Mouse (Mus musculus) layer of hippocampus, adult 9-11 months (tissue): ENCODE data around the gene Igsf11.
"Not testable (repeated sequence)": the region's sequence is repeated elsewhere in the genome, so short reads cannot be mapped to it uniquely, and the experiment has no call there.

Source experiments
- DNase-seq: peaks from one replicate; pipeline ENCODE4 v3.0.0; 2022

Gene Igsf11

DNA sequence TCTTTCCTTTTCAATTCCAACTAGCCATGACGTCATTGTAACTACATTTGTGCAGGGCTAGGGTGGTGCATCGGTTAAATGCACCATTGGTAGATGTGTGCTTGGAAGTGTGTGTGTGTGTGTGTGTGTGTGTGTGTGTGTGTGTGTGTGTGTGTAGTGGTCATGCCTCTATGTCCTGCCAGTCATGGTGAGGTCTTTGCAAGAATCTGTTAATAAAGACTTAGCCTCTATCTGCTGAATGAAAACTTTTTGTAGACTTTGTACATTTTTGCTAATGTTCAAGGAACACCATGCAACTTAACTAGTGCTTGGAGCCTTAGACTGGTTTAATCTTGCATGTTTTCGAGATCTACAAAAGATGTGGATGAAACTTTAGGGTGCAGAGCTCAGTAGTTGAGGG, 48.3 kb downstream of the Igsf11 start:
- no peak for DNase-seq

DNA sequence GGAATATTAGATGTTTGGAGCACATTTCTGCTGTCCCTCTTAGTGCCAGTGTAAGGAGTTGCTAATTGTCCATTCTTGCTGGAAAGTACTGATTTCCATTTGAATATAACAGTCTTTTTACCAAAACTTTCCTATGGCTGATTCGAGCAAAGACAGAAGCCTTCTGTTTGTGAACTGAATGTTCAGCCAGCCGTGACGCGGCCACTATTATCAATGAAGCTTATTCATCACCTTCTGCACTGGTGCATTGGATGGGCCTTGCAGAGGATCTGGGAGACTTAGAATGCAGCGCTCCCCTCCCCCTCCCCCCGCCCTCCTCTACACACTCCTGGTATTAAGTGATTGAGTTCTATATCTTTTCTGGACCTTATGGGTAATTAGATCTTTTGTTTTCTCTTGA, 48.8 kb downstream of the Igsf11 start:
- DNase-seq, result peak; percentile 89

DNA sequence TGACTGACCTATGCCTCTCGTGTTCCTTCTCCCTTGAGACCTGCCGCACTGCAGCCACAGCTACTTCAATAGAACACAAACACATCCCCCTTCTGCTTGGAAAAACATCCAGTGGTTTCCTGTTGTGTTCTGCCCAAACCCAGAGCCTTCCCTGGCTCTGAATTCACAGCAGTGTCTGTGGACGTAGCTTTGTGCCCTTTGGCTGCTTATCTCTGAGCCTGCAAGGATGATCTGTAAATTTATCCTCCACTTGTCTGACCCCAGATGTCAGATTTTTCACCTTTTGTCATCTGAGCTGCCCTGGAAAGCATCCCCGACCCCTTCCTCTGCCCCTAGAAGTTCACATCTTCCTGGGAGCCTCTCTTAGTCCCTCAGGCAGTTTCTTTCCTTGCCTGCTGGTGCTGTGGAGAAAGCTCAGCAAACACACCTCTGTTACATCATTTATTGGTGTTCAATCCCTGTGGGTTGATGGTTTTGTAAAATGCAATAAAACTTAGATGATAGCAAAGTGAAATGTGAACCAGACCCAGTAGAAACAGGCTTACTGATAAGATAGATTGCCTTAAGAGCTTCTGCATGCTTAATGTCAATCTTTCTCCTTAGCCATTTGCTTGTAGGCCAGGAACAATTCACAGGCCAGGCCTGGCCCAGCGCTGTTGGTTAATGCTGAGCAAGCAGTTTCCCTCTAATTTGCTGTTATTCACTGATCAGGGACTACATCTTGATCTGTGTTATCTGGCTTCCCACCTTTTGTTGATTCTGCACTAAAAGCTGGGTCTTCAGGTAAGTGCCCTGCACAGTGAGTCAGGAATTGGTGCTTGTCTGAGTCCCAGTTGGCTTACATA, 51.5 kb downstream of the Igsf11 start:
- DNase-seq, result no peak

DNA sequence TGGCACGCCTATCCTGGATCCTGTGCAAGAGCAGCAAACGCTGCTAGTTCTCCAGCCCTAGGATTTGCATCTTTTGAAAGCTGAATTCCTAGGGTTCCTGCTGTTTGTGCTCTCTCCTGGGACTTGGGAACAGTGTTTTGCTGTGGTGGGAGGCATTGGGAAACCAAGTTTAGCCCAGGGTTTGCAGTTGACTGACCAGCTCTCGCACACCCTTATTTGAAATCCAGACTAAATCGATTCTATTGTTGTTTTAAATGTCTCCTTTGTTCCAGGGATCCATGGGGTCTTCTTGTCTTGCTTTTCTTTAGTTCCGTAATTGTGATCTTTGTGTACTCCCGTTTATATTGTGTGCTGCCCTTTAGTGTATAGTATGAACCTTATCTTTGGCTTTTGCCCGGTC, 52.6 kb downstream of the Igsf11 start:
- DNase-seq, result no peak

DNA sequence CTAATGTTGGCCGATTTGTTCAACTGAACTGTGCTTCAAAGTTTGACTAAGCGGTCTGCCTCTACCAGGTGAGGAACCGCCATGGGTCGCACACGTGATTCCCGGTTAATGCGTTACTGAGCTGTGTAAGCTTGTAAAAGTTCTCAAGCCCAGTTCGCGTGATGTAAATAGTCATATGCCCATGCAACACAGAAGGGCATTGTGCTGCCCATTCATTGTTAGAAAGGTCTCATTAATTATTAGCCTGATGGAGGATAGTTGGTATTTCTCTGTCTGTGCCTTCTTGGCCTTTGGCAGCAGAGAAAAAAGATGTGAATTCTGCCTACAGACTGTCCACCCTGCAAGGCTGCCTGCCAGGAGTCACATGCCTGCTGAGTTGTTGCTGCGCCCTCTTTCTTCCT, 53.1 kb downstream of the Igsf11 start:
- no peak for DNase-seq

DNA sequence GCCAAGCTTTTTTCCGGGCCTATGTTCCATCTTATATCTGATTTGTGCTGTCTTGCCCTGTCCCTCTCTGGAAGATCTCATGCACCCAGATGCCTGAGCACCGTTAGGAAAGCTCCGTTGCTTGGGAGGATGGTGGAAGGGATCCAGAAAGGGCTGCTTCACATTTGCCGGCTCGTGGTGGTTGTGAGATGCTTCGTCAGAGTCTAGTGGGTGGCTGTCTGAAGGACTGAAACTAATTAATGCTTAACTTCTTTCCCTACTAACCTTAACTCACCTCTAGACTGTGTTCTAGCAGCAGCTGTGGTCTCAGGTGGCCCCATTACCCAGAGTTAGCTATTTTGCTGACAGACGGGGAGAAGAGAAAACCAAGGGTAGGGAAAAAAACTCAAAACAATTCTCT, 54.0 kb downstream of the Igsf11 start:
- peak; percentile 50 for DNase-seq

DNA sequence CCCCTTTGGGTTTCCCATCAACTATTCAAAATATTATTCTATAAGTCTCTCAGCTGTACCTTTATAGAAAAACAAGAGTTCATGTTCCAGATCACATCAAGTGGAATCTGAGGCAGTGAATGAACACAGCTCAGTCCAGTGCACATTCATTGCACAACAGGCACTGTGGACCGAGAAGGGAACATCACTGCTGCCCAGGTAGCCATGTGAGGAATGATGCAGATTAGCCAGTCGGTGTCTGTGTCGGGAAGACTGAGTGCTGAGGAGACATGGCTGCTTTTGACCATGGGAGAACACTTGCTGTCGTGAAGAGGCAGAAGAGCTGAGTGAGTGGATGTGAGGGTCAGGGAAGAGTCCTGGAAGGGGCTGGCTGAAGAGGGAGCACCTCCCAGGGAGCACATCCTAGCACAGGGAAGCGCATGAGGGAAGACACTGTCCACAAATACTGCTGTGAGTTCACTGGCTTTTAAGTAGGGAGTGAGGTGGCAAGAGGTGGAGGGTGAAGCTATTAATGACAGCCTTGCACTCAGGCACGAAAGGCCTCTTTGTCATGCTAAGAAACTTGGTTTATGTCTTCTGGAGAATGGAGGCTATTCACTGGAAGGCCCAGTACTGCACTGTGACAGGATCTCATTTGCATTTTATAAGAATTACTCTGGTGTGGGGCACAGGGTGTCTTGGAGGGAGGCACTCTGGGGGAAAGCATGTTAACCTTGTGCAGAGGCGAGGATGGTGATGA, 54.8 kb downstream of the Igsf11 start:
- DNase-seq, result no peak

DNA sequence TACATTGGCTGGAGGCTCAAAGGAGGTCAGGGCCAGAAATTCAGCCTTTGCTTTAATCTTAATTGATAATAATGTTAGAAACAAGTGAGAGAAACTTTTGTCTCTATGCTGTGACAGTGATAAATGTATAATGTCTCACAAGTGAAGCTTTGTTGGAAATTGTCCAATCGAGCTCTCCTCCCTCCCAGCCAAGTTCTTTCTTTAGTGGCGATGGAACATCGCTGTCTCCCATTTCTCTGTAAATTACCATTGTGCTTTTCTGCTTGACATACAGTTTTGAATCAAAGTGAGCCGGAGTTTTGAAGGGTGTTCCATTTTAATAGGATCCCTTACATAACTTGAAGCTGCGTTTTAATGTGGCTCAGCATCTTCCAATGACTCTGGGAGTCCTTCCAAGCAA, 56.0 kb downstream of the Igsf11 start:
- no peak for DNase-seq

DNA sequence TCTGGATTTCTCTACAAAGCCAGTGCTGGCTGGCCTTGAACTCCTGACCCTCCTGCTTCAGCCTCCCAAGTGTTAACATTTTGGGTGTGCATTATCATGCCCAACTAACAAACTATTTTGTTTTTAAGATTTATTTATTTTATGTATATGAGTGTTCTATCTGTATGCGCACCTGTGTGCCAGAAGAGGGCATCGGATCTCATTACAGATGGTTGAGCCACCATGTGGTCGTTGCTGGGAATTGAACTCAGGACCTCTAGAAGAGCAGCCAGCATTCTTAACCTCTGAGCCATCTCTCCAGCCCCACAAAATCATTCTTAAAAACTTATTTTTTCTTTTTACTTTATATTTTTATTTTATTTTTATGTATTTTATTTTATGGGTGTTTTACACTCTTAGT, 60.4 kb downstream of the Igsf11 start:
- DNase-seq, result no peak

DNA sequence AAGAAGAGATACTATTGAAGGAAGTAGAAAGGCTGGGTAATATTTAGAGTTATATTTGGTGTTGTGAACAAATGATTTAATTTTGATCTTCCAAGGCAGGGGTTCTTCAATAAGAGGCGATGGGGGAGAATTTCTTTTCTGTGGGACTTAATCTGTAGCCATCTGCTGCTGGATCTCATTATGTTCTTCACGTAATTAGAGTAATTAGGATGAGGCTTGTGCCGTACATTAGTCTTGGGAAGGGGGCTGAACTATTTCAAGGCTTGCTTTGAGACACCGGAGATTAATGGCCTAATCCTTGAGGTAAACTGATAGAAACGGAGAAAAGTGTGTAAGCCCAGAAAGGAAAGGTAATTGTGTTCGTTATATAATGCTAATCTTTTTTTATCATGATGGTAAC, 61.4 kb downstream of the Igsf11 start:
- no peak for DNase-seq

DNA sequence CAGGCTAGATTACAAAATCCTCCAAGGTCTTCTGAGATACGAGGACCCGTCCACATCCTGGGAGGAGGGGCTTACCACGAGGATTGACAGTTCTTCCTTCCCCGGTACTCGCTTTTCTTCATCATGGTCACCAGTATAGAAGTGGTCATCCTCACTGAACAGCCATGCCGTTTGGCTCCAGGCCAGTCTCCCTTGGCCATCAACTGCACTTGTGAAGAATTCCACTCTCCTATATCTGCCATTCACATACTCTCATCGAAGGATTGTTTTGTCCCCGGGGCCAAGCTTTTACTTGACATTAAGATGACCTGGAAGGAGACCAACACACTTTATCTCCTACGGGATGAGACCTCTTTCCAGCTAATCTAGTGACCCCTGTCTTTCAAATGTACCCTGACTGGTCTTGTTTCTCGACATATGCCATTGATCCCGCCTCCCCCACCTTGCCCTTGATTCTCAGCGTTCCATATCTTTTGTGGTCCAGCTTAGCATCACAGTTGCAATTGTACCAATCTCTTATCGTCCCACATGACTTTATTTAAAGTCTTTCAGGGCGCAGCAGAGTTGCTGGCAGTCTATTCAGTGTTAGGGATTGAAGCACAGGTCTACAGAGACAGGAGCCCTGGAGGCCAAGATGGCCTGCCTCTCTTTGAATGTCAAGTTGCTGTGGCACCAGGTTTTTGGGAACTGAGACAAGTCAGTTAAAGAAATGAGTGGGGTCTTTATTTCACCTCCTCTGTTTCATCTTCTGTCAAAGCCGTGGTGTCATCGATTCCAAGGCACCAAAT, 62.2 kb downstream of the Igsf11 start:
- no peak for DNase-seq

DNA sequence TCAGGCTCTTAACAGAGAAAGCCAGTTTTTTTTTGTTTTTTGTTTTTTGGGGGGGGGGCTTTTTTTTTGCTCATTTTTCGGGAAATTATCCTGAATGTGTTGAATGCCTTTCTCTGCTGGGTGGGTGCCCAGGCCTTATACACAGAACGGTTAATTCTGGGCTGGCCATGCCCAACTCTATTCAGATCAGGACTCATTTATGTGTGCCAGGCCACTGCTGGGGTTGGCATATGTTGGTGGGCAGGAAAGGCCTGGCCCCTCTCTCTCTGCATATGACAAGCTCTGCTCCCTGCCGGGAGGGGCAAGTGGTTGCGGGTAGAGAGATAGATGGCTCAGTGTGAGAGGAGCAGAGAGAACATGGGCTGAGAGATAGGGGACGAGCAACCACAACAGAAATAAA, 62.8 kb downstream of the Igsf11 start:
- peak; percentile 69 for DNase-seq

DNA sequence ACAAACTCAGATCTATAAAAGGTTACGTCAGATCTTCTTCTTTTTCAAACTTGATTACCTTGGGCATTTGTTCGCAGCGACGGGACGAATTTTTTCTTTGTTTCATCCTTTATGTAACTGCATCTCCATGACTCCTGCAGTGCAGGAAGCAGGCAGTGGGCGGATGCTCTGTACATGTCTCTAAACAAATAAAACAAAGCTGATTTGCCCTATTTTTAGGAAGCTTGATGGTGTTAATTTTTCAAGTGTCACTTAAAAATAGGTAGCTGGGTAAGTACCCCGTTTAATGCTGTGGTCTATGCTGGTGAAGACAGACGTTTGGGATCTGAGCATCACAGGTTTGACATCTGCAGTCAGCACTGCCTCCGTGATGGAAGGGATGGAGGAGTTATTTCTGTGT, 66.3 kb downstream of the Igsf11 start:
- peak; percentile 73 for DNase-seq

DNA sequence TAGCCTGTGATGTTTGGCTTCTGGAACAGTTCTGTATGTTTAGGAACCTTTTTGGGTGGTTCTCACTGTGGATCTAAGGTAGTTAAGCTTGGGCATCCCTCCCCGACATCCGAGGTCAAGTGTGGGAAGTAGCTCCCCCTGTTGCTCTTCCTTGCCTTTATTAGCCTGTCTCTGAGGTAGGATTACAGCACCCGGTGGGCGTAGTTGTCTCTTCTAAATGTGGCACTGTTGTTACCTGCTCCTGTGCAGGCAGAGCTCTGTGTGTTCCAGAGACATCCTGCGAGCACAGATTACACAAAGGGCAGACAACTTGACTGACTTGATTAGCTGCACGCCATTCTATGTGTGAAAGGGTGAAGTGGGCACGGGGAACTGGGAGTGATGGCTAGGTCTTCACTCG, 68.1 kb downstream of the Igsf11 start:
- DNase-seq, result no peak

DNA sequence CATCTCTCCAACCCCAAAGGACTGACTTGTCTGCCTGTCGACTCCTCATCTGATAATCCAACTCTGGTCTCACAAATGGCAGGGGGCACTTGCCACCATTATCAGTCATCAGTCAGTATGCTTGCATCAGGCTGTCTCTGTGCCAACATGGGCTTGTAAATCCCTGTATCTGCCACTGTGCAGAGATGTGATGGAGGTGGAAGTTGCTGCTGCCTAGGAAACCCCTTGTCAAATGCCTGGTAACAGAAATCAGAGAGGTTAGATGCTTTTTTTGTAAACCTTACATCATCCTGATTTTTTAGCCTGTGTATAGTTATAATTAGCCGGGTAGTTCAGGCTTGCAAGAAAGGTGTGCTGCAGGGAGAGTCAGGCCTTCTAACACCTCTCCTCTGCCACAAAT, 69.4 kb downstream of the Igsf11 start:
- peak; percentile 61 for DNase-seq

DNA sequence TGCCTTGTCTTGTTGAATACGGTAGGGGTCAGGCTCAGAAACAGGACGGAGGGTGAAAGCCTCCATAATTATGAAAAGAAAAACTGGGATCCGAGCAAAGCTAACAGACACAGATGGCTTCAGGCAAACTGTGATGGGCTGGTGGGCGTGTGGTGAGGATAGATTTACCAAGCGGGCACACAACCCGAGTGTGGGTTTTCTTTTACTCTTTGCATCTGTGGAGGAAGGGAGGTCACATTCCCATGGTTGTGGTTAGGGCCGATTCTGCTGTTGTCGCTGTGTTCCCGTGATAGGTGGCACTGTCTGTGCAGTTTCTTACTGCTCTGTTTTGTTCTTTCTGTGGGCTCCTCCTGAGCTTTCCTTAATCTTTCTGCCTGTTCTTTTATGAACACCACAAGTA, 70.2 kb downstream of the Igsf11 start:
- DNase-seq, result peak; percentile 82

DNA sequence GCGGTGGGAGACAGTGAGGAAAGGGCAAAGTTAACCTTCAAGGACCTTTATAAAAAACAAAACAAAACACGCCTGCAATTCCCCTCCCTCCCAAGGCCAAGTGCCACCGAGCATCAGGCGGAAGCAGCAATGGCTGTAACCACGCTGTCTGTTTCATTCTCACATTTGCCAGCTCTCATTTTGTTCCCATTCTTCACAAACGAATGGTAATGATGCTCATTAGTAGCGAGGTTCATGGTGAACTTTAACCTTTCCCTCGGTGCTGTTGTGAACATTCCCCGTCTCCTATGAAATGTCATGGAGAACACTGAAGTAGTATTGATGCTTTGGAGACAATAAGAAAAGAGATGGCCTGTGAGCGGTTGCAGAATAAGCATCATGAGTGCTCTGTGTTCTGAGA, 74.6 kb downstream of the Igsf11 start:
- no peak for DNase-seq

DNA sequence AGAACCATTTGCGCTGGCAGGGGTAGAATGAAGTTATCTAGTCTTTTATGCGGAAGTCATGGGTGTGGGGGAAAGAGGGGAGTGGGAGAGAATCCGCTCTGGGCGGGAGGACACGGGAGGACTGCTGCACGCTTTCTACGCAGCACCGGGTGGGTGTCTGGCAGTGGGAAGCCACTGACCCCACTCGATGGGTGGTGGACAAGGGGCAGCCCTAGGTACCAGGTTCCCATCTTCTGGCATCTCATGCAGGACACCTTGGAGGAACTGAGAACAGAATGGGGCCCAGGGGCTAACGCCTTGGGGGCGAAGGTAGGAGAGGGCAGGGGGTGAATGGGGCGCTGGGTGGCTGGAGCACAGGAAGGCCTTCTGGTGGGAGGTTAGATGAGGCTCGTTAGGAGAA, 83.7 kb downstream of the Igsf11 start:
- DNase-seq, result no peak

DNA sequence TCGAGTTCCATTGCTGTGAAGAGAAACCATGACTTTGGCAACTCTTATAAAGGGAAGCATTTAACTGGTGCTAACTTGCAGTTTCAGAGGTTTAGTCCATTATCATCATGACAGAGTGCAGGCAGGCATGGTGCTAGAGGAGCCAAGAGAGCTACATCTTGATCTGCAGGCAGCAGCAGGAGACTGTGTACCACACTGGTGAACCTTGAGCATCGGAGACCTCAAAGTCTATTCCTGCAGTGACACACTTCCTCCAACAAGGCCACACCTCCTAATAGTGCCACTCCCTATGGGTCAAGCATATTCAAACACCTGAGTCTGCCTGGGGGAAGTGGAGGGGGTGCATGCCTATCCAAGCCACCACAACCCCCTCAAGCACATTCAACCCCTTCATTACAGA, 86.1 kb downstream of the Igsf11 start:
- DNase-seq, result no peak

DNA sequence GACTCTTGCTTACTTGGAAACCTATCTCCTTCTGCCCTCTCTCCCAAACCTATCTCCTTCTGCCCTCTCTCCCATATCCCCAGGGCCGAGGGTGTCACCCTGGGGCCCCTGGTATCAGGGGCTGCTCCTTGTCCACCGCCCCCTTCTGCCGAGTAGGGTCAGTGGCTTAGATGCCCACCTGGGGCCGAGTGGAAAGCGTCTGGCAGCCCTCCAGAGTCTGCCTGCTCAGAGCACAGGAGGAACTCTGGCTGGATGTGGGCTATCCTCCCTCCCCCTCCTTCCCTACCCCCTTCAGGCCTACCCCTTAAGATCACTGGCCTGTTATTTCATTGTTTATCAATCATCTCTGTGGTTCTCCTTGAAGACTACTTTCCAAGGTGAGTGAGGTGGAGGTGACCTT, 88.1 kb downstream of the Igsf11 start:
- DNase-seq, result no peak

DNA sequence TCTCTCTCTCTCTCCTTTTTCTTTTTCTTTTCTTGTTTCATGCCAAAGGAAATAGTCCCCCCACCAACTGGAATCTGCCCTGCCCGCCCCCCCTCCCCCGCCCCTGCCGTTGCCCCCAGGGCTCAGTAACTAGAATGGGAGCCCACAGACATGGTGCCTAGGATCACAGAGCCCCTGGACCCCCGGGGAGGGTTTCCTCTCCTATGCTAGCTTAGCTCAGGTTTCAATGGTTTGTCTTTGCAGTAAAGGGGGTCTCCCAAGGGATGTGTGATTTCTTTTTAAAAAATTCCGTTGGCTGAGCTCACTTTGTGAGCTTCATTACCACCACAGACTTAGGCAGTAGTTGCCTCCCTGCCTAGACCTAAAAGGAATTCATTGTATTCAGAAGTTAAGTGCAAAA, 89.6 kb downstream of the Igsf11 start:
- DNase-seq, result no peak

DNA sequence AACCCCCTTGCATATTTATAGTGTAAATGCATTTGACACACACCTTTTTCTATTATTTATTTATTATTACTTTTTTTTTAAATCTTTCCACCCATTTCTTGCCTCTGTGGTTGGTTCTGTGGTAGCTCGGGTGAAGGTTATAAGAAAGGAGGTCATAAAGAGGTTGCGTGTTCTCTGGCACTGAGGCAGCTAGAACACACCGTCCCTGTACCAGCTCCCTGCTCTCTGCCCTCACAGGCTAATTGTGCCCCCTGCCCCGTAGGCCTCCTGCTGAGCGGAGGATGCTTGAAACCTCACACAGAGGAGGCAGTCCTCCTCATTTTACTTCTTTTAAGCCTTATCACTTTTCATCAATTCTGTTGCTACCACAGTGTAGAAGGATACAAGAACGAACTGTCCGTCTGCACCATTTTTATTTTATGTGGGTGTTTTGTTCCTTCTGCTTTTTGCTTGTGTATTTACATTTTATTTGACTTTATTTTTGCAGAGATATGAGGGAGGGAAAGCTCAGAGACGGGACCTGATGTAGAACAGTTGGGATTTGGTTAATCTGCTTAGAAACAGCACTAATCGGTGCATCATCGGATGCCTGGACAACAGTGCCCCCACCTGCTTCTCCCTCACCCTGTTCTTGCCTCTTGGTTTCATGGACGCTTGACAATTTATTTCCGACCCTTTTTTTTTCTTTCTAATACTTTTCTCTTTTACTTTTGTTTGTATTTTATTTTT, 90.2 kb downstream of the Igsf11 start:
- peak; percentile 64 for DNase-seq

DNA sequence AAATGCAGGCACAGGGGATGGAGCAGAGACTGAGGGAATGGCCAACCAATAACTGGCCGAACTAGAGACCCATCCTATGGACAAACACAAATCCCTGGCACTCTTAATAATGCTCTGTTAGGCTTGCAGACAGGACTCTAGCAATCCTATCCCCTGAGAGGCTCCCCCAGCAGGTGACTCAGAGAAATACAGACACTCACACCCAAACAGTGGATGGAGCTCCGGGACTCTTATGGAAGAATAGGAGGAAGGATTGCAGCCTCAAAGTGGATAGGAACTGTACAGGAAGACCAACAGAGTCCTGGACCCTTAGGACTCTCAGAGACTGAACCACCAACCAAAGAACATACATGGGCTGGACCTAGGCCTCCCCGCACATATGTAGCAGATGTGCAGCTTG, 91.4 kb downstream of the Igsf11 start:
- DNase-seq, result not testable (repeated sequence)
